Mouse (Mus musculus) stomach, postnatal 0 days (tissue): ENCODE measurements around the gene Tapbp.

Experiments
- CTCF ChIP-seq: IDR thresholded peaks from 2 replicates; pipeline ENCODE4 v1.5.1; 2016; ENCODE audit warnings: antibody characterized with exemption, low read depth, mild to moderate bottlenecking, moderate library complexity
- EP300 ChIP-seq: optimal IDR thresholded peaks from 2 replicates; pipeline ENCODE3; 2016; ENCODE audit warnings: antibody characterized with exemption

DNA sequence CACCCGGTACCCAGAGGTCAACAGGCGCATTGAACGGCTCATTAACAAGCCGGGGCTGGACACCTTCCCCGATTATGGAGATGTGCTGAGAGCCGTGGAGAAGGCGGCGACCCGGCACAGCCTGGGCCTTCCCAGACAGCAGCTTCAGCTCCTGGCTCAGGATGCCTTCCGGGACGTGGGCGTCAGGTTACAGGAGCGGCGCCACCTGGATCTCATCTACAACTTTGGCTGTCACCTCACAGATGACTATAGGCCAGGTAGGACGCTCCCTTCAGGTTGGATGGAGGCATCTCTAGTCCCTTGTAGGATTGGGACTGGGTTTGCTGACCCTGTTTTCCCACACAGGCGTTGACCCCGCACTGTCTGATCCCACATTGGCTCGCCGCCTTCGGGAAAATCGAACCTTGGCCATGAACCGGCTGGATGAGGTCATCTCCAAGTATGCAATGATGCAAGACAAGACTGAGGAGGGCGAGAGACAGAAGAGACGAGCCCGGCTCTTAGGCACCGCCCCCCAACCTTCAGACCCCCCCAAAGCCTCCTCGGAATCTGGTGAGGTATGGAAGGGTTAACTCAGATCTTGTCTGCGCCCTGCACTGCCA is 3.8 kb upstream of the Tapbp start:
- TF ChIP-seq CTCF, result no peak
- TF ChIP-seq EP300, result no peak
